Mouse (Mus musculus): ENCODE data around the gene Unc5a. TPM values are rescaled to one million over a fixed set of nuclear protein-coding genes. Genes with fewer than 3 reads are reported as not detected.

The Unc5a gene
- total and polyA plus RNA-seq, 3 experiments = not detected

DNA sequence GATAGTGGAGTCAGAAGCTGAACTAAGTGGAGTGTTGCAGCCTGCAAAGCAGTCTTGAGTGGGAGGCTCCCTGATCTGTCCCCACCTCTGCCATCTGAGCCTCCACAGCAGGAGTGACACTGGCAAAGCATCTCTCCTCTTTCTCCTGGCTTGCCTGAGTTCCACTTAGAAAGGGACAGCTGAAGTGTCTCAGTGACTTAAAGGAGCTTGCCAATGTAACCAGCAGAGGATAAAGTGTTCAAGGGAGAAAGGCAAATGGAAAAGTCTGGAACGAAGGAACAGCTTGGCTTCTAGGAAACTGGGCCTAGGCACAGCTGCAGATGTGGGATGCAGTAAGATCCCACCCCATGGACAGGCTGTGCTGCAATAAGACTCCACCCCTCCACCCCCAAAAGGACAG is 2.8 kb upstream of the Unc5a start:
- no peak overlapping the region for H3K27ac ChIP-seq (ENCODE audit: control insufficient read depth, low read depth, low read length)
- no peaks in the 10 kb centered on the region for H3K27me3 ChIP-seq (ENCODE audit: control insufficient read depth in 1 of 2, insufficient read depth in 2 of 2, low read length in 2 of 2)
- no peak overlapping the region for H3K9ac ChIP-seq (ENCODE audit: control insufficient read depth, low read depth, low read length, poor library complexity, severe bottlenecking)
- H3K4me3 ChIP-seq (ENCODE audit: control insufficient read depth in 1 of 2, insufficient read depth in 1 of 2, low read depth in 2 of 2, low read length in 2 of 2) = no peak overlapping the region
- DNase-seq (ENCODE audit: low read depth, low spot score) = no peak
- H3K36me3 ChIP-seq (ENCODE audit: control insufficient read depth in 1 of 2, insufficient read depth in 2 of 2, low read length in 2 of 2) = no peaks in the 10 kb centered on the region
- TF ChIP-seq TBP (IDR thresholded peaks at IDR 0.05; ENCODE audit: low read depth, low read length) (no peak), MYC (IDR thresholded peaks at IDR 0.05; ENCODE audit: low read depth, low read length) (no peak), MYB (IDR thresholded peaks at IDR 0.05; ENCODE audit: low read depth, low read length) (no peak), UBTF (IDR thresholded peaks at IDR 0.05; ENCODE audit: borderline replicate concordance, insufficient read depth, low read depth, low read length) (no peak), KAT2A (conservative IDR thresholded peaks at IDR 0.05; ENCODE audit: low read depth, low read length) (no peak), E2F4 (IDR thresholded peaks at IDR 0.05; ENCODE audit: borderline replicate concordance, low read depth, low read length) (no peak), SMC3 (IDR thresholded peaks at IDR 0.05; ENCODE audit: low read depth, low read length) (no peak), TAL1 (IDR thresholded peaks at IDR 0.05; ENCODE audit: low read length) (no peak), GATA1 (IDR thresholded peaks at IDR 0.05; ENCODE audit: low read depth, low read length) (no peak), NELFE (IDR thresholded peaks at IDR 0.05; ENCODE audit: low read depth, low read length) (no peak), MAX (IDR thresholded peaks at IDR 0.05; ENCODE audit: low read length) (no peak), MAZ (IDR thresholded peaks at IDR 0.05; ENCODE audit: low read depth, low read length) (no peak), MAFK (IDR thresholded peaks at IDR 0.05; ENCODE audit: borderline replicate concordance, low read depth, low read length) (no peak), MXI1 (IDR thresholded peaks at IDR 0.05; ENCODE audit: low read depth, low read length) (no peak)
- no peaks in the 10 kb centered on the region for H3K4me1 ChIP-seq (ENCODE audit: control insufficient read depth in 1 of 2, insufficient read depth in 2 of 2, low read length in 2 of 2)
- no peaks in the 10 kb centered on the region for H3K9me3 ChIP-seq (replicated peaks; ENCODE audit: insufficient read depth, low read length)
- H3K79me2 ChIP-seq (ENCODE audit: control insufficient read depth, insufficient read depth, low read length, poor library complexity) = no peaks in the 10 kb centered on the region

DNA sequence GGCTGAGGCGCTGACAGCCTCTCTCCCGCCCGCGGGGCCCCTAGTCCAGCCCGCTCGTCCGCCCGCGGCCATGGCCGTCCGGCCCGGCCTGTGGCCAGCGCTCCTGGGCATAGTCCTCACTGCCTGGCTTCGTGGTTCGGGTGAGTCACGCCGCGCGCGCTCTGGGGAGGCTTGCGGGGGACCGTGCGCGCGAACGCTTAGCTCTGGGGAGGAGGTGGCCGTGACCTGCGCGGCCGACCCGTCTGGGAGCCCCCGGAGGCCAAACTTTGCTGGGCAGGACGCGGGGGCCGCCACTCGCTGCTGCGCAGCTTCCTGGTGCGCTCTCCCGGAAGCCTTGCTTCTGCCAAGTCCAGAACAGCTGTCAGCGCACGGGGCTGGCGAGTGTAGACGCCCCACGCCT is 381 bp downstream of the Unc5a start:
- TF ChIP-seq ELF1 (IDR thresholded peaks at IDR 0.05; ENCODE audit: low read depth, low read length) (no peak), JUND (IDR thresholded peaks at IDR 0.05; ENCODE audit: low read depth, low read length) (no peak), MAX (IDR thresholded peaks at IDR 0.05; ENCODE audit: low read length) (no peak), SIN3A (IDR thresholded peaks at IDR 0.05; ENCODE audit: low read length) (no peak), CTCF (IDR thresholded peaks at IDR 0.05 in 2 of 3, conservative IDR thresholded peaks at IDR 0.05 in 1 of 3; ENCODE audit: control insufficient read depth in 1 of 3, insufficient read depth in 1 of 3, low read depth in 2 of 3, low read length in 3 of 3, poor library complexity in 1 of 3, severe bottlenecking in 1 of 3) (no peak), MYB (IDR thresholded peaks at IDR 0.05; ENCODE audit: low read depth, low read length) (no peak), USF2 (IDR thresholded peaks at IDR 0.05; ENCODE audit: borderline replicate concordance in 1 of 2, insufficient read depth in 1 of 2, low read depth in 1 of 2, low read length in 2 of 2) (no peak), EP300 (IDR thresholded peaks at IDR 0.05; ENCODE audit: low read depth in 1 of 2, low read length in 2 of 2) (no peak), ZKSCAN1 (IDR thresholded peaks at IDR 0.05; ENCODE audit: low read depth, low read length) (no peak), TCF12 (IDR thresholded peaks at IDR 0.05; ENCODE audit: low read depth, low read length) (no peak)
- no peaks in the 10 kb centered on the region for H3K27me3 ChIP-seq (ENCODE audit: control insufficient read depth in 1 of 2, insufficient read depth in 2 of 2, low read length in 2 of 2)
- H3K4me1 ChIP-seq (ENCODE audit: control insufficient read depth in 1 of 2, insufficient read depth in 2 of 2, low read length in 2 of 2) = no peaks in the 10 kb centered on the region
- no peak overlapping the region for H3K4me3 ChIP-seq (ENCODE audit: control insufficient read depth in 1 of 2, insufficient read depth in 1 of 2, low read depth in 2 of 2, low read length in 2 of 2)
- no peaks in the 10 kb centered on the region for H3K36me3 ChIP-seq (ENCODE audit: control insufficient read depth in 1 of 2, insufficient read depth in 2 of 2, low read length in 2 of 2)
- no peak overlapping the region for H3K9ac ChIP-seq (ENCODE audit: control insufficient read depth, low read depth, low read length, poor library complexity, severe bottlenecking)
- no peaks in the 10 kb centered on the region for H3K79me2 ChIP-seq (ENCODE audit: control insufficient read depth, insufficient read depth, low read length, poor library complexity)
- no peak for DNase-seq (ENCODE audit: low read depth, low spot score)
- H3K9me3 ChIP-seq (replicated peaks; ENCODE audit: insufficient read depth, low read length) = no peaks in the 10 kb centered on the region
- H3K27ac ChIP-seq (ENCODE audit: control insufficient read depth, low read depth, low read length) = no peak overlapping the region
